Mouse (Mus musculus) heart, postnatal 4 days (tissue): ENCODE data around the gene Ttc7b. TPM values are rescaled to one million over a fixed set of nuclear protein-coding genes. Genes with fewer than 3 reads are reported as not detected.
A peak's percentile ranks its signal among the peaks of the same experiment; 100 is the strongest.

Experiments used
- DNase-seq: peaks from one replicate; pipeline ENCODE4 v3.0.0; 2021
- total RNA-seq, 2 experiments: library from RNA; stranded (reverse); gene quantifications; 2 replicates each; pipeline ENCODE4 v1.2.3; 2021

Ttc7b gene
- total RNA-seq, 2 experiments from 2014 or later = 75.1 to 77.4 TPM

GRCm38 (mm10) chr12:100326732-100327131, 193.9 kb downstream of the Ttc7b start:
- no peak for DNase-seq

- DNase-seq = no peak
Measured at GRCm38 (mm10) chr12:100325618-100326017, 195.0 kb downstream of the Ttc7b start.

DNA sequence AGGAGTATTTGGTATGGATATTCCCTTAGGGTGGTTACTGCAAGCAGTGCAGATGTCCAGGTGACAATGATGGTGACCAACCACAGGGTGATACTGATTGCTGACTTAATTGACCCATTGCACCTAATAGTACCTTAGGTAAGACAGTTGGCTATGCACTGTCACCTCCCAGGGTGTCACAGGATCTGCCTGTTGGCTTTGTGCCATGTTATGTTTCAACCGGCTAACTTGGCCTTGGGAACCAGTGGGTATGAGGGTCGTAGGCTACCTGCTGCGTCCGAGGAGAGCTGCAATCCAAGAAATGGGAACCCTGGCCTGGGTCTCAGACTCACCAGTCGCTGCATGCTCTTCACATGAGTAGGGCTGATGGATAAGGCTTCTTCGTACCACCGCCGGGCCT, 195.4 kb downstream of the Ttc7b start:
- no peak for DNase-seq

GRCm38 (mm10) chr12:100323641-100324040, 197.0 kb downstream of the Ttc7b start:
- DNase-seq = no peak

DNA sequence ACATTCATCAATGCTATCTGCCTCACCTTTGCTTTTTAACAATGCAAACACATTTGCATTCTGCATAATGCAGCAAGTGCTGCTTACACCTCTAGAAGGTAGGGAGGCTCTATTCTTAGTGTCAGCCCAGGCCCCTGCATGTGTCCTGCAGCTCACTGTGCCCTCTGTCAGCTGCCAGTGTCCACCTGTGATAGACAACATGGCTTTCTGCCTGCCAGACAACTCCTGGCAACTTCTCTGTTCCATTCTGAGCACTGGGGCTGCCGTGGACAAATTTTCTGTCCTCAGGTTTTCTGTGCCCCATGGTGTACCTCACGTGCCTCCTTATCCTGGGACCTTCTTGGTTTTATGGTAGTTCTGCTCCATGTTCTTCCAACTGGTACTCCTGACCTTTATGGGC, 198.4 kb downstream of the Ttc7b start:
- DNase-seq = no peak

- no peak for DNase-seq
Measured at GRCm38 (mm10) chr12:100321545-100321944, 199.1 kb downstream of the Ttc7b start.

DNA sequence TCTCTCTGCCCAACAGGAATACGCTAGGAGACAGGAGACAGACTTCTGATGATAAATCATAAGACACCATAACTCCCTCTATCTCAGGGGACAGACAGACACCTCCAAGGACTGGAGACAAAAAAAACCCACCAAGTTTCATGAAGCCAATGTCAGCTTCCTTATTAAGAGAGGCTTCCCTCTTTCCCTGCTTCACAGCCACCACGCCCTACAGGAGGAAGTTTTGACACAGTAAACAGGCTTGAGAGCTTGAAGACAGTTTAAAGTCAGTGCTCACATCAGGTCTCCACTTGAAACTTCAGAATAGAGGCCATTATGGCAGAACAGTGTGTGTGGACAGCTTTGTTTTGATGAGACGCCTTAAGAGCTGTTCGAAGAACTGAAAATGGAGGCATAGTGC, 200.9 kb downstream of the Ttc7b start:
- no peak for DNase-seq

GRCm38 (mm10) chr12:100317936-100318335, 202.7 kb downstream of the Ttc7b start:
- DNase-seq = no peak

- no peak for DNase-seq
Measured at GRCm38 (mm10) chr12:100316094-100316493, 204.5 kb downstream of the Ttc7b start.

DNA sequence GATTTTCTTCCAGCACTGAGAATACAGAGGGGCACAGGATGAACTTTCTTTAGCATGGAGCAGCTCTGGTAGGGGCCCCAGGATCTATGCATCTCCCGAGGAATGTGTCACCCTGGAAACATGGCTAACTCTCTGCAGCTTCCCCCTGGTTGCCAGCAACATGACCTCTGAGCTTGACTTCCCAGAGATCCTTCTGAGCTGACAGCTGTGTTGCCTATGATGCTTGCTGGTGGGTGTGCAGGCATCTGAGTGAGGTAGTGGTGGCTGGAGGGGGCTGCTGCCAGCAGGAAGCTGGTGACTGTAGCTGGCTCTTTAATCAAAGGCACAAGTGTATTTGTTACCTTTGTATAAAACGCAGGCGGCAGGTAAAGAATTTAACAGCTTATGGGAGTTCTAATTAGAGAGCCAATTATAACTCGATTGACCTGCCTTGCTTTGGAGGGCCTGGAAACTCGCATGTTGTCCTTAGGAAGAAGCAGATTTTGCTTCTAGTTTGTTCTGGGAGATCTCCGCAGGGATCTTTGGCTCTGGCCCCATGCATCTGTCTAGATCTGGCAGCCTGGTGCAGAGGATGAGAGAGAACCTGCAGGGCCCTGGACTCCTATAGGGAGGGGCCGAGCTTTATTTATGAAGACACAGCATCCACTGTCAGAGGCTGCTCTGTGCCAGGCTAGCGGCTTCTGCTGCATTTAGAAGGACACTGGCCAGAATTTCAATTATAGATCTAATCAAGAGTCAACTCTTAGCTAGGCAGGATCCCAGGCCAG, 205.3 kb downstream of the Ttc7b start:
- no peak for DNase-seq

DNA sequence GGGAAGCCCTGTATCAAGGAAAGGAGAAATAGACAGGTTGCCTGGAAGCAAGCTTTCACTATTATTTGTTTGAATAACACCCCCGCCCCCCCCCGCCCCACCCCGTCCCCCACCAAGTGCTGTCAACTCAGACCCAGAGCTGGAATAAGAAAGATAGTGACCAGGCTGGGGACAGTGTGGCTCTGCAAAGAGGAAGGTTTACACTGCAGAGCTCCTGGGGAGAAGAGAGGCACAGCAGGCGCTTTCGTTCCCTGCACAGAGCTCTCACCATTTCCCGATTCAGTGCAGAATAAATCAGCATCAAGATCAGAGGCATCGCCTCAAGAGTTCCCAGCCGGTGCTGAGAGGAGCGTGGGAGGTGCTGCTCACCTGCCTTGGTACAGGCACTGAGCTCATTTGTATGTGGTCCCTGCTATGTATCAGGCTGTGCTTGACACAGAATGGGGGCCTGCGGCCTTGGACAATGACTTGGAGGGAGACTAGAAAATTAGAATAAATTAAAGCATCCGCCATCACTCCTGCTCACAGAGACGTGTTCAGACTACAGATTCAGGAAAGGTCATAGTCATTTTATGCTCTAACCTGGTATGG, 206.7 kb downstream of the Ttc7b start:
- no peak for DNase-seq

DNA sequence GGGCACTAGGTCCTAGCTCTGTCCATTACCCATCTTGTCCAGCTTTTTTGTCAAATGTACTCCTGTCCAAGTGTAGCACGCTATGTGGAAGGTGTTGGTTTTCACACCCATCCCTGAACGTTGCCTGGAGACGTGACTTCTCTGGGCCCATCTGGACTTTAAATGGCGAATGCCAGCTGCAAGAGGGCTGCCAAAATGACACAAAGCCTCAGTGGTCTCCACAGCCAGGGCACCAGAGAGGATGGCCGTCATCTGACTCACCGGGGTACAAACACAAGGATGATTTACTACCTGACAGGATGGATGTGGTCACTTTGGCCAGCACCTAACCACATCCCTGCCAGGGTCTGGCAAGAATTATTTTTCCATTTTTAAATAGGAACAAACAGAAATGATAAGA, 207.4 kb downstream of the Ttc7b start:
- DNase-seq = no peak

DNA sequence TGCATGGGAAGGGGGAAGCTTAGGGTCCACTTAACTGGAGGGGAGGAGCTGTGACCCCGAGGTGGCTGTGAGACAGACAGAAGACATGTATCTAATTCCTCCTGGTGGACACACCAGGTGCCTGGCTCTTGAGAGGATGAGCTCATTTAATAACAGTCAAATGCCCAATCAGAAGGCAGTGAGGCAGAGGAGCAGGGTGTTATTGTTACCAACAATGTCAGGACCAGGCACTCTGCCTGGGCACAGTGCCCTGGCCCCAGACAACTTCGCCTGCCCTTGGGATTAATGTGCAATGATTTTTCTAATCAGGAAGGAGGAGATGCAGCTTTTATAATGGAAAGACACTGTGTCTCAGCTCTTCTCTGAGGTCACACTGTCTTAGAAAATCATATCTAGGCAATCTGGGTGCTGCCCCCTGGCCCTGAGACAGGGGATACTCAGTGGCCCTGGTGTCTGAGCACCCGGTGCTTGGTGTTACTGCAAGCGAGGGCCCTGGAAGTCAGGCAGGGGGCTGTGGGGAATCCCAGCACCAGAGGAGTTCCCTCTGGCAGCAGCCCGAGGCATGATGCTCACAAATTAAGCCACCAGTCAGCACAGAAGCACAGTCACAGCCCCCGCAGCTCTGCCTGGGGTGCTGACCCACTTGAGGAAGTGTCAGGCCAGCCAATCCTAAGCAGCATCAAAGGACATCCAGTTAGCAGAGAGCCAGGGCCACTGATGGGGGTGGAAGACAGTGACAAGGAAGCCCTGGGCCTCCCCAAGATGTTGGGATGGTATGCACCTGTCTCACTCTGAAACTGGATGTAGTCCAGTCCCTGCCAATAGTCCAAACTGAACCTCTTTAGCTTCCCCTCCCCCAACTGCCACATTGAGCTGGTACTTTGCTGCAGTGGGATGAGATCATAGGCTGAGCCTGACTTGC, 209.9 kb downstream of the Ttc7b start:
- DNase-seq = no peak

- DNase-seq = no peak
Measured at GRCm38 (mm10) chr12:100309201-100309600, 211.4 kb downstream of the Ttc7b start.

GRCm38 (mm10) chr12:100307501-100308260, 212.9 kb downstream of the Ttc7b start:
- DNase-seq = peak; percentile 68

GRCm38 (mm10) chr12:100306336-100306735, 214.3 kb downstream of the Ttc7b start:
- no peak for DNase-seq

- DNase-seq = peak; percentile 32
Measured at GRCm38 (mm10) chr12:100305051-100305673, 215.5 kb downstream of the Ttc7b start.

- no peak for DNase-seq
Measured at GRCm38 (mm10) chr12:100304280-100304679, 216.3 kb downstream of the Ttc7b start.

DNA sequence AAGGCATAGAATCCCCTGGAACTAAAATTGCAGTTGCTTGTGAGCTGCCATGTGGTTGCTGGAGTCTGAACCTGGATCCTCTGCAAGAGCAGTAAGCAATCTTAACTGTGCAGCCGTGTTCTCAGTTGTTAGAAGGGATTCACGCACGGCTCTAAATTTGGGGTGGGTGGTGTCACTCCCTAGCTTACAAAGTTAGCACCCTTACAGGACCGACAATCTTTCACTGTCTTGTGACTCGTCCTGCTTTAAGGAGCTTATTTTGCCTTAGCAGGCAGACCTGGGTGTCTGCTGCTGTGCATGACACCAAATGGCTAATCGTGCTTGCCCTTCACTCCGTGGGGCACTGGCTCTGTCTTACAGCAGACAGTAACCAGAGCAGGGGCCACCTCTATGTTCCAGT, 217.5 kb downstream of the Ttc7b start:
- DNase-seq = no peak

GRCm38 (mm10) chr12:100300446-100300845, 220.2 kb downstream of the Ttc7b start:
- no peak for DNase-seq

- DNase-seq = peak; percentile 36
Measured at GRCm38 (mm10) chr12:100299322-100299726, 221.3 kb downstream of the Ttc7b start.

DNA sequence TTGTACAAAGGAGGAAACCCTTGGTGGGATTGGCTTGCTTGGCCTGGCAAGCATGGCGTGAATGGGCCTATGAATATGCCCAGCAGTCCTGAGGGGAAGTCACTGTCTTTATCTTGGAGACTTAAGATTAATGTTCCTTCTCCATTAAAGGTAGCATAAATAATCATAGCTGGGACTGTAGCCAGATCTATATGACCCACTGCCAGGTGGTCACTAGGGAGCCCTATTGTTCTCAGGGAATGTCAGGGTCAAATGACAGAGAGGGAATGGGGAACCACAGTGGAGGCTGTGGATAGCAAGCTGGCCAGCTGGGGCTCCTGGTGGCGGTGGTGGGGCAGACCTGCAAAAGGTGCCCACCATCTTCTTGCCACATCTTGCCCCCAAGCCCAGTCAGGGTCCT, 221.8 kb downstream of the Ttc7b start:
- DNase-seq = no peak
